Mouse (Mus musculus): ENCODE data around the gene R3hdm4. TPM values are rescaled to one million over a fixed set of nuclear protein-coding genes. Genes with fewer than 3 reads are reported as not detected.

Gene R3hdm4
- total and polyA plus RNA-seq, 3 experiments: 10.5 to 59.4 (median 22.3) TPM

GRCm38 (mm10) chr10:79928907-79929701 is 8.1 kb upstream of the R3hdm4 start:
- Histone ChIP-seq H3K4me3 (replicated peaks in 1 of 3; ENCODE audit: low read depth in 2 of 3, low read length in 2 of 3, poor library complexity in 1 of 3) (peak overlapping the region; percentile 72 to 96 (median 91)), H3K79me2 (replicated peaks; ENCODE audit: control insufficient read depth, extremely low read depth, insufficient read depth, poor library complexity, severe bottlenecking) (peaks cover 72% of the 10 kb centered on the region), H3K36me3 (replicated peaks in 1 of 2; ENCODE audit: control insufficient read depth in 1 of 2, insufficient read depth in 1 of 2, low read length in 1 of 2) (peaks cover 35 to 44% of the 10 kb centered on the region in 2 experiments), H3K4me2 (ENCODE audit: insufficient read depth, low read depth, poor library complexity, severe bottlenecking) (peak overlapping the region; percentile 78), H3K27me3 (replicated peaks) (no peaks in the 10 kb centered on the region), H3K9me3 (replicated peaks; ENCODE audit: low read length) (no peaks in the 10 kb centered on the region), H3K27ac (ENCODE audit: insufficient read depth, low read depth) (peak overlapping the region; percentile 65), H3K4me1 (ENCODE audit: control insufficient read depth in 1 of 2, insufficient read depth in 2 of 2) (peaks cover 20 to 66% of the 10 kb centered on the region in 2 experiments), H3K9ac (ENCODE audit: insufficient read depth, low read depth) (peak overlapping the region; percentile 98)
- dilution Hi-C loops (cut with MboI; ENCODE audit: extremely low pct_ligation_motif_present, extremely low pct_unique_long_range_greater_than_20kb, low sequenced_read_pairs): no loop called here
- in situ Hi-C loops (cut with MboI; ENCODE audit: low pct_ligation_motif_present, low pct_unique_long_range_greater_than_20kb, low sequenced_read_pairs): loop anchor here (5.0 kb wide), 2 partner anchors 33 to 37 kb away; partner anchors contain the start of genes Cfd and Wdr18
- TF ChIP-seq ZMIZ1 (IDR thresholded peaks at IDR 0.05; ENCODE audit: low read depth, low read length) (0 out of 2 replicates have a peak, but pooled peaks have one; percentile 24), CHD2 (IDR thresholded peaks at IDR 0.05; ENCODE audit: low read length) (peak; percentile 90), POLR2A (IDR thresholded peaks at IDR 0.05; ENCODE audit: low read depth, low read length) (0 out of 2 replicates have a peak, but pooled peaks have one; percentile 36), PAX5 (IDR thresholded peaks at IDR 0.05; ENCODE audit: low read length) (no peak), MAZ (IDR thresholded peaks at IDR 0.05; ENCODE audit: low read depth, low read length) (0 out of 2 replicates have a peak, but pooled peaks have one; percentile 33), SIN3A (IDR thresholded peaks at IDR 0.05; ENCODE audit: low read length) (peak; percentile 42; the same call in 1 of the 2 replicates)
- DNase-seq (ENCODE audit: extremely low read depth): no peak

DNA sequence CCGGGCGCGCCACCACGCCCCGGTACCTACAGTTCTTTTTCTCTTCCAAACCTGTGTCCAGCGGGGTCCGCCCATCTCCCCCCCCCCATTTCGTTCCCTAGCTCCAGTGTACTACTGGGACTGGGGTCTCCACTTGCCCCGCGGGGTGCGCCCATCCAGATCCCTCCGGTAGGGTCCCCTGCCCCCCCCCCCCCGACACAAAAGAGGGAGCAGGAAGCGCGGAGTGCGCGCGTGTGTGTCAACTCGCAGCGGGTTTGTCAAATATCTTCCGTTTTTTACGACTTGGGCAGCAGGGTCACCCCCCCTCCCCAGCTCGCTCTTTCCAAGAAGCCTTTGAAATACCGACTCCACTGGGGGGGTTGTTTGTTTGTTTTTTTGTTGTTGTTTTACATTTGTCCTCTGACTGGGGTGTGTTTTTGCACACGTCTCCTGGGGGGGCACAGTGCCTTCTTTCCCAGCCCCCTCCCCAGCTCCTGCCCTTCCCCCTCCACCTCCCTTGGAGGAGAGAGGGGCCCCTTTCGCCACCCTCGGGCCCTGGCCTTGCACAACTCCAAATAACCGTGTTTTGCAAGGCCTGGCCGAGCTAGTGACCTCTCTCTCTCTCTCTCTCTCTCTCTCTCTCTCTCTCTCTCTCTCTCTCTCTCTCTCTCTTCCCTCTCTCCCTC is 7.2 kb upstream of the R3hdm4 start:
- dilution Hi-C loops (cut with MboI; ENCODE audit: extremely low pct_ligation_motif_present, extremely low pct_unique_long_range_greater_than_20kb, low sequenced_read_pairs): no loop called here
- peaks cover 25 to 35% of the 10 kb centered on the region in 2 experiments for H3K36me3 ChIP-seq (replicated peaks in 1 of 2; ENCODE audit: control insufficient read depth in 1 of 2, insufficient read depth in 1 of 2, low read length in 1 of 2)
- peaks cover 63% of the 10 kb centered on the region for H3K79me2 ChIP-seq (replicated peaks; ENCODE audit: control insufficient read depth, extremely low read depth, insufficient read depth, poor library complexity, severe bottlenecking)
- in situ Hi-C loops (cut with MboI; ENCODE audit: low pct_ligation_motif_present, low pct_unique_long_range_greater_than_20kb, low sequenced_read_pairs): loop anchor here (5.0 kb wide), 2 partner anchors 34 to 36 kb away; partner anchors contain the start of genes Cfd and Wdr18
- H3K4me2 ChIP-seq (ENCODE audit: insufficient read depth, low read depth, poor library complexity, severe bottlenecking): peak overlapping the region; percentile 46; the same call in 1 of the 2 replicates
- H3K27me3 ChIP-seq (replicated peaks): no peaks in the 10 kb centered on the region
- peak overlapping the region; percentile 80; the same call in 1 of the 2 replicates for H3K27ac ChIP-seq (ENCODE audit: insufficient read depth, low read depth)
- H3K4me3 ChIP-seq (replicated peaks in 1 of 3; ENCODE audit: low read depth in 2 of 3, low read length in 2 of 3, poor library complexity in 1 of 3): peak overlapping the region; percentile 72 to 96 (median 91)
- peak overlapping the region; percentile 98 for H3K9ac ChIP-seq (ENCODE audit: insufficient read depth, low read depth)
- peak; percentile 51 for DNase-seq (ENCODE audit: extremely low read depth)
- no peaks in the 10 kb centered on the region for H3K9me3 ChIP-seq (replicated peaks; ENCODE audit: low read length)
- peaks cover 10 to 66% of the 10 kb centered on the region in 2 experiments for H3K4me1 ChIP-seq (ENCODE audit: control insufficient read depth in 1 of 2, insufficient read depth in 2 of 2)
- no peak for TF ChIP-seq BHLHE40 (IDR thresholded peaks at IDR 0.05; ENCODE audit: low read depth, low read length)
- TF ChIP-seq MAFK (IDR thresholded peaks at IDR 0.05; ENCODE audit: insufficient replicate concordance, low read length): no peak
- TF ChIP-seq POLR2AphosphoS2 (IDR thresholded peaks at IDR 0.05; ENCODE audit: low read depth, low read length): no peak
- no peak for TF ChIP-seq JUN (IDR thresholded peaks at IDR 0.05; ENCODE audit: insufficient read depth, low read depth, low read length)
- 0 out of 2 replicates have a peak, but pooled peaks have one; percentile 2 for TF ChIP-seq MAZ (IDR thresholded peaks at IDR 0.05; ENCODE audit: low read depth, low read length)
- peak; percentile 66; the same call in 1 of the 2 replicates for TF ChIP-seq CHD2 (IDR thresholded peaks at IDR 0.05; ENCODE audit: low read length)
- TF ChIP-seq ZNF384 (IDR thresholded peaks at IDR 0.05; ENCODE audit: low read depth, low read length): no peak
- 0 out of 2 replicates have a peak, but pooled peaks have one; percentile 3 for TF ChIP-seq NELFE (IDR thresholded peaks at IDR 0.05; ENCODE audit: low read depth, low read length)
- no peak for TF ChIP-seq ZKSCAN1 (IDR thresholded peaks at IDR 0.05; ENCODE audit: borderline replicate concordance, low read depth, low read length)
- no peak for TF ChIP-seq RCOR1 (conservative IDR thresholded peaks at IDR 0.05; ENCODE audit: low read depth, low read length)
- TF ChIP-seq PAX5 (IDR thresholded peaks at IDR 0.05; ENCODE audit: low read length): no peak
- TF ChIP-seq IRF4 (IDR thresholded peaks at IDR 0.05; ENCODE audit: low read depth, low read length): peak; percentile 3; the same call in 1 of the 2 replicates
- no peak for TF ChIP-seq MYC (IDR thresholded peaks at IDR 0.05; ENCODE audit: low read depth, low read length)
- no peak for TF ChIP-seq ETS1 (conservative IDR thresholded peaks at IDR 0.05; ENCODE audit: low read depth, low read length)
- no peak for TF ChIP-seq ZMIZ1 (IDR thresholded peaks at IDR 0.05; ENCODE audit: low read depth, low read length)
- TF ChIP-seq MXI1 (IDR thresholded peaks at IDR 0.05; ENCODE audit: low read depth, low read length): no peak
- no peak for TF ChIP-seq RAD21 (IDR thresholded peaks at IDR 0.05; ENCODE audit: low read depth, low read length)
- TF ChIP-seq E2F4 (IDR thresholded peaks at IDR 0.05; ENCODE audit: insufficient replicate concordance, low read depth, low read length): no peak
- TF ChIP-seq ZC3H11A (IDR thresholded peaks at IDR 0.05; ENCODE audit: low read depth, low read length): no peak
- TF ChIP-seq TBP (conservative IDR thresholded peaks at IDR 0.05; ENCODE audit: low read depth, low read length): no peak
- TF ChIP-seq HCFC1 (IDR thresholded peaks at IDR 0.05; ENCODE audit: low read depth, low read length): 0 out of 2 replicates have a peak, but pooled peaks have one; percentile 11
- no peak; the same call in 1 of the 2 replicates for TF ChIP-seq CHD1 (IDR thresholded peaks at IDR 0.05; ENCODE audit: low read depth, low read length)
- no peak for TF ChIP-seq CTCF (conservative IDR thresholded peaks at IDR 0.05 in 1 of 2, IDR thresholded peaks at IDR 0.05 in 1 of 2; ENCODE audit: low read depth in 2 of 2, low read length in 2 of 2)
- TF ChIP-seq UBTF (IDR thresholded peaks at IDR 0.05; ENCODE audit: low read depth, low read length): no peak
- TF ChIP-seq USF1 (IDR thresholded peaks at IDR 0.05; ENCODE audit: low read depth, low read length): no peak
- TF ChIP-seq TCF12 (IDR thresholded peaks at IDR 0.05; ENCODE audit: low read depth, low read length): 0 out of 2 replicates have a peak, but pooled peaks have one; percentile 30

All from CH12.LX (cell line).